Comparison of ENCODE assay signal across 15 mouse cellular contexts in the genomic region with DNA sequence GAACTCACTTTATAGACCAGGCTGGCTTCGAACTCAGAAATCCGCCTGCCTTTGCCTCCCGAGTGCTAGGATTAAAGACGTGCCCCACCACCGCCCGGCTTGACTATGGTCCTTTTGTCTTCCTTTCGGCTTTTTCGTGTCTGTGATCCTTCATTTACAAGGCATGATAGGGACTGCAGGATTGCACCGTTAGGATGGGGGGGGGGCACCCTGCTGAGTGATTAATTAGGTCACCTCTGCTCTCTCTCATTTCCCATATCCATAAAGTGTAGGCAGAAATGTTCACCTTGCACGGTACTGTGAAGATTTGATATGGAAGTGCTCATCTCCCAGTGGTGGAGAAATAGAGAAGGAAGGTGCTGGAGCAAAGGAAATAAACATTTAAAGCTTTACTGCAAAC.
"Had no signal": no experiment of that assay in that cellular context is flagged by ENCODE, and none has a peak within 500 bp of the region (broad histone marks: within the 10 kb centered on the region; RNA-seq: fewer than 3 reads in every experiment).

No protein-coding gene starts in this region.

- H3K4me2 ChIP-seq: liver, embryonic 11.5 days; liver, embryonic 15.5 days; lung, embryonic 14.5 days; midbrain, embryonic 12.5 days; neural tube, embryonic 12.5 days; stomach, embryonic 15.5 days had no signal

- H3K9ac ChIP-seq: liver, embryonic 15.5 days; lung, embryonic 14.5 days; midbrain, embryonic 12.5 days; neural tube, embryonic 12.5 days; stomach, embryonic 15.5 days had no signal

- H3K27me3 ChIP-seq: liver, embryonic 15.5 days; midbrain, embryonic 12.5 days; neural tube, embryonic 12.5 days; stomach, embryonic 15.5 days had no signal

- H3K4me3 ChIP-seq: left cerebral cortex, adult 2 months; liver, embryonic 15.5 days; megakaryocyte, embryonic 14.5 days; midbrain, embryonic 12.5 days; neural tube, embryonic 12.5 days; stomach, embryonic 15.5 days had no signal

- H3K9me3 ChIP-seq: liver, embryonic 15.5 days; megakaryocyte, embryonic 14.5 days; midbrain, embryonic 12.5 days; neural tube, embryonic 12.5 days; stomach, embryonic 15.5 days had no signal

- H3K27ac ChIP-seq: left cerebral cortex, adult 2 months; liver, embryonic 15.5 days; midbrain, embryonic 12.5 days; neural tube, embryonic 12.5 days; stomach, embryonic 15.5 days had no signal

- H3K36me3 ChIP-seq: liver, embryonic 15.5 days; midbrain, embryonic 12.5 days; neural tube, embryonic 12.5 days; stomach, embryonic 15.5 days had no signal

- H3K4me1 ChIP-seq: liver, embryonic 15.5 days; neural tube, embryonic 12.5 days had no signal

- DNase-seq: kidney, adult 8-10 months; kidney, postnatal 25 days; lung, embryonic 14.5 days; lung, postnatal 10 days; lung, postnatal 4 days; right cerebral cortex, postnatal 14 days; thymus, adult 2 months; thymus, postnatal 25 days had no signal
